Mouse (Mus musculus) forelimb bud, embryonic 11.5 days (tissue): ENCODE measurements around the gene Olfr370.

Source experiments
- DNase-seq: peaks from one replicate; pipeline ENCODE4 v3.0.0-alpha.2; 2012; ENCODE audit warnings: low read depth, low spot score

The Olfr370 gene

GRCm38 (mm10) chr8:83575561-83576515 lies 40.3 kb downstream of the Olfr370 start:
- DNase-seq = no peak

DNA sequence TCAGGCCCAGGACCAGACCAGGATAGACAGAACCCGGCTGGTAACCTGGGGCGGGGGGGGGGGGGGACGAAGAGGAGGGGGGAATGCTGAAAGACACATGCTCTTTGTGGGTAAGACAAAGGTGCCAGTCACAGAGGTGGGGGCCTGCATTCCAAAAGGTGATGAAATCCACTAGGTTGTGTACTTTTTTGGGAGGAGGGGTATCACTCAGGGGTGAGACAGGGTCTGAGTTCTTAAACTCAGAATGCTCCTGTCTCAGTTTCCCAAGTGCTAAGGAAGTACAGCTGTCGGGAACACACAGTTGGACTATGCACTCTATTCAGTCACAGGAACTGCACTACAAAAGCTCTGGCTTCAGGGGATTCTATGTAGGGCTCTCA lies 40.9 kb downstream of the Olfr370 start:
- DNase-seq = no peak

DNA sequence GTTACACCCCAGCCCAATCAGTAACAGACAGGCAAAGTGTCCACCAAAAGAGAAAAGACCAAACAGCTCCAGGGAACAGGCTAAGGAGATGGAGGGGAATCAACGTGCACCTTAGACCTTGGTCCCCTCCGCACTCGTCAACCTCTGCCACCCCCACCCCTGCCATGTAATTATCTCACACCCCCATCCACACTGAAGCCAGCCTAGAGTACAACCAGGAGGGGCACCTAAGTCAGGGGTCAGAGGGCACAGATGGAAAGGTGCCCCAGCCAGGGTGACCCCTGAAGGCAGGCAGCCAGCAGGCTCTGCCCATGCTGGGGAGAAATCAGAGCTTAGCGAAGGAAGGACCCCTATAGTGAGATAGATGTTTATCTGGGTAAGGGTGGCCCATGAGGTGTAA lies 41.3 kb downstream of the Olfr370 start:
- DNase-seq = no peak

- no peak for DNase-seq
These were observed 41.8 kb downstream of the Olfr370 start for GRCm38 (mm10) chr8:83577384-83577791.

- no peak for DNase-seq
These were observed 42.8 kb downstream of the Olfr370 start for GRCm38 (mm10) chr8:83578131-83579055.

DNA sequence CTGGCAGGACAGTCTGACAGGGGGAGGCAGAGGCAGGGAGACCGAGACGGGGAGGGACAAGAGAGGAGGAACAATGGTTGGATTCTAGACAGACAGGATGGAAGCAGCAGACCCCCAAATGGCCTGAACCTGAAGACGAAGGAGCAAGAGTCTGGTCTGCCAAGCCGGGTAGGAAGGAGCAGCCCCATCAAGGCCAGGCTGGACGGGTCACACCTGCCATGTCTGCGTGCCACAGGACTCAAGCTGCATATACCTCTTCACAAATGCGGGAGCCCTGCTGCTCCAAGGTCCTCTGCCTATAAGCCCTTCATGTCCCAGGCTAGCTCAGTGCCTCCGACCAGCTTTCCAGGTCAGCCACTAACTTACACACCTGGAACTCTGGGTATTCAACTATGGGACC lies 44.1 kb downstream of the Olfr370 start:
- DNase-seq = no peak

- no peak for DNase-seq
These were observed 45.2 kb downstream of the Olfr370 start for GRCm38 (mm10) chr8:83580826-83581225.

DNA sequence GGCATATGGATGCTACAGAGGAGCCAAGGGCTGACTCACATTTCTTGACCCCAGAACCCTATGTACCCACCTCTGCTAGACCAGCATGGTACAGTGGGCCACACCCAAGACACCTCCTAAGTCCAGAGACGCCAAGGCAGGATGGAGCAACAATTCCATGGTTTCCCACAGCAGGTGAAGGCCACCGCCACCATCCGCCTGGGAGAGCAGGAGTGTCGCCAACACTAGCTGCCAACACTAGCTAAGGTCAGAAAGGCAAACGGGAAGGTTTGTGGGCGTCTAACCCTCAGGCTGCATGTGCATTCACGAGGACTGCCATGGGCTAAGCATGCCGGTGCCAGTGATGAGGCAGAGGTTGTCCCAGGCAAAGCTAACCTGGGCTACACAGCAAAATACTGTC lies 46.6 kb downstream of the Olfr370 start:
- no peak for DNase-seq

DNA sequence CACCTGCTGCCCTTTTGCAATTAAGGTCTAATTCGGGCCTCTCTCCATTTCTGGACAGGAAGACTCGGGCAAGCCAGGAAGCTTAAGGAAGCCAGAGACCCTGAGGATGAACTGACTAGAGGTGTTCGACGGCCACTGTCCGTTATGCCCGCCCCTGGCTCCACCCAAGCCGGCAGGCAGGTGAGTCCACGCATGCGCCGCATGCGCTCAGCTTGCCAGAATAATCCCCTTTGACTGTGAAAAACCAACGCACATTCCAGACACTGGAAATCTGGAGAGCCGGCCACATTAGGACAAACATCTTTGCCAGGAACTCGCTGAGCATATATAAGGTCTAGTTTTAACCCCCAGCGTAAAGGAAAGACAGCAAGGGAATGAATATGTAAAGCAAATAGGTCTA lies 47.7 kb downstream of the Olfr370 start:
- DNase-seq = no peak

DNA sequence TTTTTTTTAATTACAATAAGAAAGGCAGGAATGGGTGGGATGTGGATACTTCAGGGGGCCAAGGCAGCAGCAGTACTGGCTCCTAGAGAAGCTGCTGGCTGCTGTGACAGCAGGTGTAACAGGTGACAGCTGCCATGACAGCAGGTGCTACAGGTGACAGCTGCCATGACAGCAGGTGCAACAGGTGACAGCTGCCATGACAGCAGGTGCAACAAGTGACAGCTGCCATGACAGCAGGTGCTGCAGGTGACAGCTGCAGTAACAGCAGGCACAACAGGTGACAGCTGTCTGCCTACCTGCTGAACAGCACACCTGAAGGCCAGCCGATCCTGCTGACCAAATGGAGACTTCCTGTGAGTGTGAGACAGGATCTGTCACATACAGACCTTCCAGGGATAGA lies 49.2 kb downstream of the Olfr370 start:
- DNase-seq = no peak

DNA sequence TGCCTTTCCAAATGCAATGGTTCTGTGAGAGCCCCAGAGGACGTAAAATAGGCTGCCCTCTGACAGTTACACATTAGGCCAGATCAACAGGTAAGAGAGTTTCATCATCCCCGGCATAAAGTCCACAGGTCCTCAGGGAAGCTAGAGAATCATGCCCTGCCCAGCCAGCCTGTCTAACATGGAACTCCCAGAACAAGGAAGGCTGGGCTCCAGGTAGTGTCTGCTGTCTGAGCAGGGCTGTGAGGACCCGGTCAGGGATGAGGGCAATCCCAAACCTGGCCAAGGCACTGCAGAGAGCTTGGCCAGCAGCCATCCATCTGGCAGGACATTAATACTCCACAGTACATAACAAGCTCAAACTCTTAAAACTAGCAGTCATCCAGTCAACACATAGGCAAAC lies 49.8 kb downstream of the Olfr370 start:
- DNase-seq = no peak

- no peak for DNase-seq
These were observed 52.1 kb downstream of the Olfr370 start for GRCm38 (mm10) chr8:83587644-83588043.

GRCm38 (mm10) chr8:83588886-83589285 lies 53.3 kb downstream of the Olfr370 start:
- no peak for DNase-seq

DNA sequence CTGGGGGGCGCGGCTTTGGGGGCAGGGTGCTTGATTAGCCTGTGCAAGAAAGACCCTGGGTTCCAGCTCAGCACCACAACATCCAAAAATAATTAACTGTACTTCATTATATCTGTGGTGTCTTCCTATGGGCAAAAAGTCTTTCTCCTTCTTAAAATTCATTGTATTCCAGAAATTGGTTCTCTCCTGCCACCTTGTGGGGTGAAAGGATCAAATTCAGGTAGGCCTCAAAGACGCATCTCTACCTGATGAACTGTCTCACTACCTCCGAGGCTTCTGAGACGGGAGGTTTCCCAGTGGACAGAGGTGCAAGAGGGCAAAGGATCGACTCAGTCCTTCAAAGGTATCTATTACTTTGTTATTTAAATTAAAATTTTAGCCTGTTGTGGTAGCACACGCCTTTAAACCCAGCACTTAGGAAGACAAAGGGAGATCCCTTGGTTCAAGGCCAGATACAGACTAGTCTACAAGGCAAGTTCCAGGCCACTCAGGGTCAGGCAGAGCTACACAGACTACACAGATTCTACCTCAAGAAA lies 55.0 kb downstream of the Olfr370 start:
- DNase-seq = no peak

GRCm38 (mm10) chr8:83592682-83593081 lies 57.1 kb downstream of the Olfr370 start:
- no peak for DNase-seq

GRCm38 (mm10) chr8:83593325-83594166 lies 58.0 kb downstream of the Olfr370 start:
- no peak for DNase-seq

- DNase-seq = peak; percentile 99
These were observed 58.8 kb downstream of the Olfr370 start for GRCm38 (mm10) chr8:83594167-83595049.
